Mouse (Mus musculus) neural tube, embryonic 15.5 days (tissue): Measurements from ENCODE around the gene Rnf44. TPM values are rescaled to one million over a fixed set of nuclear protein-coding genes. Genes with fewer than 3 reads are reported as not detected.

Source experiments
- ATAC-seq: fragments of 200-750 bp; cut with Nextera tagmentation; 2 replicates; pipeline ENCODE4 v1.8.0; 2017; ENCODE audit warnings: mild to moderate bottlenecking, moderate TSS enrichment, moderate library complexity; ENCODE audit not compliant: low FRiP score
- H3K27ac ChIP-seq: fragments of 300-500 bp; sonication (generic); replicated peaks from 2 replicates; pipeline ENCODE4 v1.5.1; 2015; ENCODE audit warnings: mild to moderate bottlenecking, inconsistent platforms
- H3K27me3 ChIP-seq: fragments of 300-500 bp; sonication (generic); replicated peaks from 2 replicates; pipeline ENCODE4 v1.6.1; 2015; ENCODE audit warnings: inconsistent platforms
- H3K36me3 ChIP-seq: fragments of 300-500 bp; sonication (generic); 2 replicates; pipeline ENCODE4 v1.6.1; 2015; ENCODE audit warnings: inconsistent platforms
- H3K4me1 ChIP-seq: fragments of 300-500 bp; sonication (generic); 2 replicates; pipeline ENCODE4 v1.6.1; 2015; ENCODE audit warnings: inconsistent platforms
- H3K4me2 ChIP-seq: fragments of 300-500 bp; sonication (generic); 2 replicates; pipeline ENCODE4 v1.6.1; 2015; ENCODE audit warnings: inconsistent platforms, mild to moderate bottlenecking, moderate library complexity
- H3K4me3 ChIP-seq: fragments of 300-500 bp; sonication (generic); replicated peaks from 2 replicates; pipeline ENCODE4 v1.5.1; 2015; ENCODE audit warnings: mild to moderate bottlenecking, inconsistent platforms
- H3K9ac ChIP-seq: fragments of 300-500 bp; sonication (generic); replicated peaks from 2 replicates; pipeline ENCODE4 v1.6.1; 2015; ENCODE audit warnings: mild to moderate bottlenecking, inconsistent platforms
- H3K9me3 ChIP-seq: fragments of 300-500 bp; sonication (generic); replicated peaks from 2 replicates; pipeline ENCODE4 v1.6.1; 2016; ENCODE audit warnings: inconsistent platforms
- WGBS: fragments of 180-500 bp; shearing (Covaris S2); methylation state at CpG from one replicate; pipeline ENCODE4 v1.1.7; 2015; ENCODE audit warnings: mixed read lengths; 5-methylcytosine and 5-hydroxymethylcytosine counted together
- polyA plus RNA-seq: library from polyadenylated mRNA; unstranded; fragments of >200 nt; fragmentation: Nextera tagmentation; extraction: Ambion mirVana; gene quantifications from 2 replicates; pipeline ENCODE4 v1.2.1, GENCODE M21; 2015

The Rnf44 gene
- polyA plus RNA-seq, 1 experiment from 2014 or later: 73.5 TPM

DNA sequence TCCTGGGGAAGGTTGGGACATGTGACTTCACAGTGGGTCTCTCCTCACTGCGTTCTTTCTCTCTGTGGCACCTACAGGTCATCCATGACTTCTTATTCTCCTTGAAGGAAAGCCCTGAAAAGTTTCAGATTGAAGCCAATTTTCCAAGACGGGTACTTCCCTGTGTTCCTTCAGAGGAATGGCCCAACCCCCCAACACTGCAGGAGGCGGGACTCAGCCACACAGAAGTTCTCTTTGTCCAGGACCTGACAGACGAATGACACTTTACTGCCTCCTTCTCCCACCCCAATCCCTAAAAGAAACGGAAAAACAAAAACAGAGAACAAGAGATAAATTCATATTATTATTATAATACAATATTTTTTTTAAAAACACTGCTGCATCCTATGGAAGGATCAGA, 32.8 kb downstream of the Rnf44 start:
- ATAC-seq: no peak
- Histone ChIP-seq H3K27ac (no peak overlapping the region), H3K4me3 (no peak overlapping the region), H3K9me3 (no peaks in the 10 kb centered on the region), H3K27me3 (no peaks in the 10 kb centered on the region), H3K9ac (no peak overlapping the region), H3K4me1 (no peaks in the 10 kb centered on the region), H3K36me3 (peaks cover 66% of the 10 kb centered on the region), H3K4me2 (no peak overlapping the region)
- WGBS: 50% methylated on average over 5 of the region's 5 CpGs

DNA sequence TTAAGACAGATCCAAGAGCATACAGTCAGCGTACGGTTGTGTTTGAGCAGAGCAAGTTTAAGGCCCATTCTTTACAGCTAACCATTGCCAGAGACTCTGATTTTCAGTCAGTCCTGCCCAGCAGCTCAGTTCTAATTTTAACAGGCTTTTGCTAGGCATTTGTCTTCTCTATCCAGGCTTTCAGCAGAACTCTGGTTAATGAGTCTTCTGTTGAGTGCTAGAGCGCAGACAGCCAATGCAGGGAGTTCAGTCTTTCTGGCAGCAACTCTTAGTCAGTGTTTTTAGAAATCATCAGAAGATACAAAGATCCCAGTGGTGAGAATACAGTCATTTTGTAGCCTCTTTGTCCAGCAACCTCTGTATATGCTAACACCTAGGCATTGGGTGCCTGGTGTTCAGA, 43.2 kb downstream of the Rnf44 start:
- WGBS: 94% methylated on average over 3 of the region's 3 CpGs
- H3K4me2 ChIP-seq: no peak overlapping the region
- no peak overlapping the region for H3K4me3 ChIP-seq
- ATAC-seq: no peak
- H3K36me3 ChIP-seq: peaks cover 88% of the 10 kb centered on the region
- no peaks in the 10 kb centered on the region for H3K9me3 ChIP-seq
- H3K27me3 ChIP-seq: no peaks in the 10 kb centered on the region
- H3K9ac ChIP-seq: no peak overlapping the region
- H3K27ac ChIP-seq: no peak overlapping the region
- no peaks in the 10 kb centered on the region for H3K4me1 ChIP-seq

DNA sequence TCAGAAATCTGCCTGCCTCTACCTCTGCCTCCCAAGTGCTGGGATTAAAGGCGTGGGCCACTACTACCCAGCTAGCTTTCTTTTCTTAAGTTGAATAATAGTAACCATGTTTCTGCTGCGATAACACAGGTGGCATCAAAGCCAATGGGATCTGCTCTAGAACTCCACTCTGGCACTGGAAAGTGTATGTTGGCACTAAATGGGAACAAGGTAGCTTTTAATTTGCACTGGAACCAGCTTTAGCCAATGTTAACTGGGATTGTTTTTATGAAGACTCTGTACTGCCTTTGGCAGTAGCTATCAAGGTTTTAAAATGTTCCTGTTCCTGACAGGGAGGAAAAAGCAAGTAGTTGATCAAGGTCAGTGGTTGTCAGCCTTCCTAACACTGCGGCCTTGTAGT, 58.7 kb downstream of the Rnf44 start:
- H3K27me3 ChIP-seq: no peaks in the 10 kb centered on the region
- peaks cover 30% of the 10 kb centered on the region for H3K36me3 ChIP-seq
- no peak overlapping the region for H3K9ac ChIP-seq
- H3K4me3 ChIP-seq: no peak overlapping the region
- WGBS: 94% methylated on average over 3 of the region's 3 CpGs
- no peaks in the 10 kb centered on the region for H3K4me1 ChIP-seq
- H3K9me3 ChIP-seq: no peaks in the 10 kb centered on the region
- H3K27ac ChIP-seq: no peak overlapping the region
- H3K4me2 ChIP-seq: no peak overlapping the region
- ATAC-seq: no peak

- 70% methylated on average over 3 of the region's 3 CpGs for WGBS
- no peak overlapping the region for H3K27ac ChIP-seq
- H3K9me3 ChIP-seq: no peaks in the 10 kb centered on the region
- H3K9ac ChIP-seq: no peak overlapping the region
- ATAC-seq: no peak
- no peaks in the 10 kb centered on the region for H3K4me1 ChIP-seq
- H3K4me2 ChIP-seq: no peak overlapping the region
- H3K36me3 ChIP-seq: peaks cover 12% of the 10 kb centered on the region
- no peak overlapping the region for H3K4me3 ChIP-seq
- H3K27me3 ChIP-seq: no peaks in the 10 kb centered on the region
These were observed 60.9 kb downstream of the Rnf44 start for GRCm38 (mm10) chr13:54632731-54633277.

Other genes with a start within 250 kb of the Rnf44 start
- 85.8 and 89.9 TPM in 2 replicates for gene Thoc3, start 225.1 kb downstream of the Rnf44 start, polyA plus RNA-seq
- gene Simc1, start 190.1 kb downstream of the Rnf44 start, polyA plus RNA-seq: 19.8 and 20.1 TPM in 2 replicates
- gene 4833439L19Rik, start 128.5 kb downstream of the Rnf44 start, polyA plus RNA-seq: 218 and 220 TPM in 2 replicates
- gene Arl10, start 118.9 kb downstream of the Rnf44 start, polyA plus RNA-seq: 81.9 and 93.8 TPM in 2 replicates
- gene Nop16, start 103.8 kb downstream of the Rnf44 start, polyA plus RNA-seq: 64.7 and 69.8 TPM in 2 replicates
- gene Higd2a, start 103.7 kb downstream of the Rnf44 start, polyA plus RNA-seq: 267 and 285 TPM in 2 replicates
- 230 and 259 TPM in 2 replicates for gene Cltb, start 82.6 kb downstream of the Rnf44 start, polyA plus RNA-seq
- gene Faf2, start 72.1 kb downstream of the Rnf44 start, polyA plus RNA-seq: 58.1 and 64.7 TPM in 2 replicates
- gene Cdhr2, start 7.6 kb upstream of the Rnf44 start, polyA plus RNA-seq: 0.22 and 1.4 TPM in 2 replicates
- gene Gprin1, start 56.0 kb upstream of the Rnf44 start, polyA plus RNA-seq: 10.3 and 21.6 TPM in 2 replicates
- 110 and 122 TPM in 2 replicates for gene Sncb, start 72.7 kb upstream of the Rnf44 start, polyA plus RNA-seq
- gene Eif4e1b, start 90.1 kb upstream of the Rnf44 start, polyA plus RNA-seq: not detected in 2 replicates
- 112 and 137 TPM in 2 replicates for gene Tspan17, start 95.5 kb upstream of the Rnf44 start, polyA plus RNA-seq